Mouse (Mus musculus): ENCODE data around the gene Stat2.

- TF ChIP-seq EP300 (IDR thresholded peaks at IDR 0.05; ENCODE audit: low read depth), result no peak
- no peak for TF ChIP-seq CTCF (IDR thresholded peaks at IDR 0.05; ENCODE audit: low read depth)
Measured at GRCm38 (mm10) chr10:128321641-128322040, 51.3 kb downstream of the Stat2 start.

Data from liver, postnatal 0 days (tissue).